Mouse (Mus musculus) thymus, postnatal 10 days (tissue): ENCODE results near the gene Rnf11.

Source experiments
- DNase-seq, 2 experiments: peaks; one replicate each; pipeline ENCODE4 v3.0.0; 2021; ENCODE audit warnings: low spot score in 2 of 2

Rnf11 gene

GRCm38 (mm10) chr4:109444951-109445350, 39.6 kb downstream of the Rnf11 start:
- DNase-seq, result no peak

- DNase-seq, result no peak
Observed at GRCm38 (mm10) chr4:109444471-109444870, 40.1 kb downstream of the Rnf11 start.

DNA sequence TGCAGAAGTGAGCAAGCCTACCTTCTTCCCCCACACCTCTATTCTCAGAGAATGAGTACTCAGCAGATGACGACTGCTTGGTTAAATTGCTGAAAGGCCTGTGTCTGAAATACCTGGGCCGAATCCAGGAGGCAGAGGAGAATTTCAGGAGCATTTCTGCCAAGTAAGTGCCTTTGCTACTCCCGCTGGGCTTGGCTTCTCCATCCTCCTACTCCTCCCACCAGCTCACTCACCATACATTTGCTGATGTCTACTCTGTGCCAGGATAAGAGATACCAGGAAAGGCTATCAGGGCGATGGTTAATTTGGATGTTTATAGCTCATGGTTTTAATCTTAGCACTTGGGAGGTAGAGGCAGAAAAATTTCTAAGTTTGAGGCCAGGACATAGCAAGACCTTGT, 41.9 kb downstream of the Rnf11 start:
- DNase-seq, result no peak

DNA sequence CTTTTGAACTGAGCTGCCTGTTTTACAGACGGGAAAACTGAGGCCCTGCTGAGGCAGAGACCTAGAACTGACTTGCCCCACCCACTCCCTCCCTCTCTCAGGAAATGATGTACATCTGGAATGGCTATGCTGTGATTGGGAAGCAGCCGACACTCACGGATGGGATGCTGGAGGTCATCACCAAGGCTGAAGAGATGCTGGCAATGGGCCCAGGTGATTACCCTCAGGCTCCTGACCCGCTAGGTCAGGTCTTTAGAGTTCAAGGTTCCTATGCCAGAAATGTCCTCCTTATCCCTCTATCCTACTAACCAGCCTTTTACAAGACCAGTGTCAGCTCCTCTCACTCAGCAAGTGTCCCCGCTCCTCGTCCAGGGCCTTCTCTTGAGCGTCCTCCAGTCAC, 42.4 kb downstream of the Rnf11 start:
- DNase-seq, result no peak

GRCm38 (mm10) chr4:109441000-109441399, 43.5 kb downstream of the Rnf11 start:
- no peak for DNase-seq

GRCm38 (mm10) chr4:109440381-109440780, 44.1 kb downstream of the Rnf11 start:
- no peak for DNase-seq

DNA sequence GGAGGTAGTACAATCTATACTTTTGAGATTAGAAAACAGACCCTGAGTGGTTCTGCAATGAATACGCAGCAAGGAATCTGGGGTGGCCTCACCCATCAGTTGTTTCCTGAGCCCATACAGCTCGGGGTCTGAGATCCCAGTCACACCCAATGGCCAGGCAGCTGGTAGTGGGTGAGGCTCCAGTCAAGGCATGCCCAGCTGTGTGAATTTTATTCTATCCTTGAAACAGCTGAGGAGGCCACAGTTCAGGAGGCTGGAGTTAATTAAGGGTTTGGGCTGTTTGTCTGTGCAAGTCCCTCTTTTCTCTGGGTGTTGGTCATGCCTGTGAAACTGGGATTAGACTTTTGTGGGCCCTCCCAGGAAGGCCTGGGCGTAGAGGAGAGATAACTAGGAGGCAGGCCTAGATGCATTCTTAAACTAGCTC, 44.7 kb downstream of the Rnf11 start:
- no peak for DNase-seq

DNA sequence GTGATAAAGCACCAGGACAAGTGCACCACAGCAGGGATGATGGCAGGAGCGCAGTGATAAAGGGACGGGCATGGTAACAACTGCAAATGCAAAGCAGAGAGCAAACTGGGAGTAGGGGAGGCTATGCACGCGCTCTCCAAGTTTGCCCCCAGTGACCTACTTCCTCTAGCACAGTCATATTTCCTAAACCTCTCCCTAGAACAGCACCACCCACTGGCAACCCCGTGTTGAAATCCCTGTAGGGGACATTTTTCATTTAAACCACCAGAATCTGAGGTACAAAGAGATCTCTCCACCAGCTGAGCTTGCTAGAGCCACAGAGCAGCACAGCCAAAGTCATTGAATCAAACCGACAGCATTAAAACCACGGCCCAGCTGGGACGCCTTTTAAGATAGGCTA, 45.4 kb downstream of the Rnf11 start:
- peak in 1 of 2 experiments; percentile 22 for DNase-seq

GRCm38 (mm10) chr4:109437913-109438878, 46.3 kb downstream of the Rnf11 start:
- peak; percentile 32 to 69 for DNase-seq

DNA sequence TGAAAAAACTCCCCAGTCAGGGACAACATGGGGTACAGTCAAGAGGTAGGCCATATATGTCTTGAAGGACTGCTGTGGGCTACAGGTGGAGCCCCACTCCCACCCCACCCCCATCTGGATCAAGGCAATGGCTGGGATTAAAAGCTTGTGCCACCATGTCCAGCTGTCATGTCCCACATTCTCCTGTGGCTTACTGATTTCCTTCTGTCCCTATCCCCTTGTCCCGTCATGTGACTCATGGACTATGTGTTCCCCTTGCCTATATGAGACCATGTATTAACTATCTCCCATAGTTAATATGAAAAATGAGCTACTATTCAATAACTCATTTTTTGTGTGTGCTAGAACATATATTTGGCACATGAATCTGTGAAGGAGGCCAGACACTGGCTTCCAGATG, 50.3 kb downstream of the Rnf11 start:
- DNase-seq, result no peak

DNA sequence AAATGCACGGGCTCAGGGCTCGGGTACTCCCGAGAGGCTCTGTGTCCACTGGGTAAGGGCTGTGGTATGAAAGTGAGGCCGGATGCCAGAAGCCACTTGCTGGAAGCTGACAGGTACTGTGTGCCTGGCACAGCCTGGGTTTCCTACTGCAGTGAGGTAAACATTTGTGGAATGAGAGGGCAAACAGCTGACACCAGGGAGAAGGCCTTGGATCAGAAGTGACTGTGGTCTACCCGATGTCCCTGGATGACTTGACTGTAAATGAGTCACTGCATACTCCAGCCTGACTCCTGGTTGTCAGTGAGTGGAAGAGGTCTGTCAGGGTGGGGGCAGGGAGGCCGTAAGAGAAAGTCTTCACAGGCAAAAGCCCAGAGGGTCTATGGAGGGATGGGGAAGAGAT, 50.9 kb downstream of the Rnf11 start:
- DNase-seq, result no peak

DNA sequence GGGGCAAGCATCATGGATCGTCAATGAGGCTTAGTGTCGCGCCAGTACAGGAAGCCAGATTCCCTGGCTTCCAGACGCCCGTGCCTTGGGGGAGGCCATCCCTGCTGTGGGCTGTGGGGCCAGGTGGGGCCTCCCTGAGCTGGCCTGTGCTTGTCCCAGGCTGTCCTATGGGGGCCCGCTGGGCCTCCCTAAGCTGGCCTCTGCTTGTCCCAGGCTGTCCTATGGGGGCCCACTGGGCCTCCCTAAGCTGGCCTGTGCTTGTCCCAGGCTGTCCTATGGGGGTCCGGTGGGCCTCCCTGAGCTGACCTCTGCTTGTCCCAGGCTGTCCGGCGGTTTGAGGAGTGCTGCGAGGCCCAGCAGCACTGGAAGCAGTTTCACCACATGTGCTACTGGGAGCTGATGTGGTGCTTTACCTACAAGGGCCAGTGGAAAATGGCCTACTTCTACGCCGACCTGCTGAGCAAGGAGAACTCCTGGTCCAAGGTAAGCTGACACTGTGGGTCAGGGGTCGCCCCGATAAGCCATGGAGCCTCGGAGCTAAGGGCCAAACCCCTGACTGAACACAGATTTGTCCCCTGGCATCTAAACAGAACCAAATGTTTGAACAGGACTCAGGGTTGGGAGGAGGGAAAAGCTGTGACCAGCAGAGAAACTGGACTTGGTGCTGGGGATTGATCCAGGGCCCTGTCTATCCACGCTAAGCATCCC, 51.7 kb downstream of the Rnf11 start:
- DNase-seq, result no peak

GRCm38 (mm10) chr4:109430854-109431253, 53.7 kb downstream of the Rnf11 start:
- DNase-seq, result peak; percentile 18 to 41

DNA sequence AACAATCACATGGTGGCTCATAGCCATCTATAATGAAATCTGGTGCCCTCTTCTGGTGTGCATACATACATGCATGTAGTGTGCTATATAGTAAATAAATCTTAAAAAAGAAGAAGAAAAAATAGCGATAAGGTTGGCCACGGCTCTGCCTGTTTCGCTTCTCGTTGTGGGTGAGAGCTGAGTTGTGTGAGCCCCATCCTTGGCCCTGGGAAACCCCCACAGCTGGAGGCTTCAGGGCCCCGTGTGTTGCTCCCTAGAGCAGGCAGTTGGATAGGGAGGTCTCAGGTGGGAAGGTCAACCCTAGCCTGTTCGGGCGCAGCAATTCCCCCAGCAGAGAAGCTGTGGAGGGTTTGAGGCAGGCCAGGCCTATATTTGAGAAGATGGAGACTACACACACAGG, 54.3 kb downstream of the Rnf11 start:
- no peak for DNase-seq

- DNase-seq, result no peak
Observed at GRCm38 (mm10) chr4:109427058-109427457, 57.5 kb downstream of the Rnf11 start.

- no peak for DNase-seq
Observed at GRCm38 (mm10) chr4:109423438-109423837, 61.1 kb downstream of the Rnf11 start.

DNA sequence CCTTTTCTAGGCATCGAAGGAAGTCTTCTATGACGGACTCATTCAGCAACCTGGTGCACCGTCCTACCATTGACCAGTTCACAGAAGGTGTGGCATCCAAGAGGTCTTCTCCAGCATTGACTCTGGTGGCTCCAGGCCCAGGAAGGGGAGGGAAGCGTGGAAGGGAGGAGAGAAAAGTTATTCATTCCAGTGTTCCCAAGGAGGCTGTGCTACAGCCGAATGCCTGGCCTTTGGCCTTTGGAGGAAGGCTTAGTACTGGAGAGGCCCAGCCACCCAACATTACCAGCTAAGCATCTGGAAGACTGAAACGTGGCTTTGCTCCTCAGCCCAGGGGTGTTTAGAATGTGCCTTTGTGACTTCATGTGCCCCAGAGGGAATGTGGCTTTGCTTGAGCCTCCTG, 62.1 kb downstream of the Rnf11 start:
- DNase-seq, result no peak

DNA sequence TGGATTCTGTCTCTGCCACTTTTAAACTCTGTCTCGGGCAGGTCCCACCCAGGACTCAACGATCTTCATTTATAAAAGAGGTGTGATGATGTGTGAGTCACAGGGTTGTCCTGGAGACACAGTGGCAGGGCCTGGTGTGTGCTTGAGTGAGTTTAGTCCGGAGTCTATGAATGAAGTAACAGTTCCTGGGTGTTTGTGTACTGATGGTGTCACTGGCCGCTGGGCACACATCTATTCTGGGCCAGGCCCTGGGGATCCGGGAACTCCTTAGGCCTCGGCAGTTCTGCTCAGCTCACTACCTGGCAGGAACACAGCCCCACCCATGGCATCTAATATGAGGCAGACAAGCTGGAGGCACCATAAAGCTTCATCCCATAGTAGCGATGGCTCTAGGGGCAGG, 62.9 kb downstream of the Rnf11 start:
- DNase-seq, result no peak

DNA sequence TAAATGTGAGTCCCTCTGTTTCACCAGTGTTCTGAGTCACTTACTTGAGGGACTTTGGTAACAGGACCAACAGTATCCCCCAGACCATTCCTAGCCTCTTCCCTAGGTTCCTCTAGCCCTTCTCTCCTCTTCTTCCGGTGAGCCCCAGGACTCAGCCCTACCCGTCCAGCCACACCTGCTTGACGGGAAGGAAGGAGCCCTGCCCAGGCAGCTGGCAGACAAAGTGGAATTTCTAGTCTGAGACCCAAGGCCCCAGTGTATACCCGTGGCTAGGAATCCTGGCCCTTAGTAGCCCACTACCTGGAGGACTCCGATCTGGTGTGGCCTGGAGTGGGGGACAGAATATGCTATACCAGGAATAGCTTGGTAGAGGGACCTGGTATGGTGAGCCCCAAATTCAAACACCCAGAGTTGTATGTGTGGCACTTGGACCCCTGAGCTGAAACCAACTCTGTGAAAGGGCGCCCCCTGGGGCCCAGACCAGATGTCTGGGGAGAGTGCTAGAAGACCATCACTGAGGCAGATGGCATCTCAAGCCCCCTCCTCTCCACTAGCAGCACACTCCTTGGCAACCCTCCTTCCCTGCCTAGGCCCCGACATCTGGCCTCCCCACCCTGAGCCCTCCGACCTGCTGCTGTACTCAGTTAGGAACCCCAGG, 64.3 kb downstream of the Rnf11 start:
- peak in 1 of 2 experiments; percentile 47 for DNase-seq

GRCm38 (mm10) chr4:109419563-109419962, 65.0 kb downstream of the Rnf11 start:
- no peak for DNase-seq

DNA sequence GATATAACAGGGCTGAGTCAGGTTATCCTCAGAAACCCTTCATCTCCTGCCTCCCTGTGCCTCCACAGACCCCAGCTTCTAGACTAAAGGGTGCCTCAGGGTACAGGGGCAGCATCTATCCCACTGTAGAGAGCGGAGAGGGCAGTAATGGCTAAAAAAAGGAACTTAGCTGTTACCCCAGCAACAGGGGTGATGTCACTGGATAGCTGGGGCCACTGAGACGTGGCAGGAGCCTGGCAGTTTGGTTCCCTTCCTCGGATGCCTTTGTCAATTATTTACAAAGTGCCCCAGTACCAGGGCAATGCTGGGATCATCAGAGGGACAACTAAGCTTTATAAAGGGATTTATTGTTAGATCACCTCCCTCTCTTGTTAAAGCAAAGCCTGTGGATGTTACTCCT, 65.5 kb downstream of the Rnf11 start:
- no peak for DNase-seq

GRCm38 (mm10) chr4:109417998-109418397, 66.5 kb downstream of the Rnf11 start:
- no peak for DNase-seq
